Mouse (Mus musculus) CD4-positive, CD25-positive, alpha-beta regulatory T cell, adult 4 months (primary cell): ENCODE measurements around the gene Coq2. TPM values are rescaled to one million over a fixed set of nuclear protein-coding genes. Genes with fewer than 3 reads are reported as not detected.

Source experiments
- ATAC-seq: one replicate; pipeline ENCODE4 v1.8.0; 2017
- polyA plus RNA-seq, 2 experiments: library from polyadenylated mRNA; unstranded; fragments of 100-300 nt; shearing (Covaris generic); gene quantifications; one replicate each; pipeline ENCODE4 v1.2.1; 2017

Gene Coq2
- 10 to 100 TPM; 12.0 to 12.9 TPM for polyA plus RNA-seq

GRCm38 (mm10) chr5:100674711-100675376 is at the start of gene Coq2:
Coq2 (minus strand) TSS chr5:100675140.
- ATAC-seq: peak; percentile 75

DNA sequence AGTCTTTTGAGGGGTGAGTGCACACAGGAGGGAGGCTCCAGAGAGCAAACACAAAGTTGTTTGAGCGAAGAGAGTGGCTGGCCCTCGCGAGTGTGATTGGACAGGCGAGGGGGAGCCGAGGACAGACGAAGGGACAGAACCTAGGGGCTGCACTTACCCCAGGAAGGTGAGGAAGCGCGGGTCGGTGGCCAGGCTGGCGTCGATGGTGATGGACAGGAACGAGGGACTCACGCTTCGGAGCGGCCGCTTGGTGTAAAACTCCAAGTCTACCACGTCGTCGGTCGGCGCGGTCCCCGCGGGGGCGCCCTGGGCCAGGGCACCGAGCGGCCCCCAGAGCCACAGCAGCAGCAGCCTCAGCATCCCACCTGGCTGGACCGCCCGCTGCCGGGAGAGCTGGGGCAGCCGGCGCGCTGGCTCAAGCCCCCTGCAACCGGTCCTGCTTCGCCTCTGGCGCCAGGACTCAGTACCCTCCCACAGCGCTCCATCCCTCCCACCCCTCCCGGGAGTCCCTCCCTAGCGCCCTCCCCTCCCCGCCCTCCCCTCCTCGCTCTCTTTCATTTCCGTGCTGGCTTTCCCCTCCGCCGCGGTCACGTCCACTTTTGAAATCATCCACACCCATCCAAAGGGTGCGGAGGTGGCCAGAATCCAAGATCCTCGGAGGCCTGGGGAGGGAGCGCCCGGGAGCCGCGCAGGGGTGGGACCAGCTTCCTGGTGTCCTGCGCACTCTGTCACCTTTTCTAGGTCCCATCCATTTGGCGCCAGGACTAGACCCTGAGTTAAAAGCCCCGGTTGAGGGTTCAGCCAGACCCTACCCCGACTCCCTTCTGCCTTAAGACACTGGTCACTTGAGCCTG is 44.5 kb upstream of the Coq2 start, which contains the start of gene Hpse:
Hpse (minus strand) TSS at position 482 of the 854 bp plus-strand sequence.
- ATAC-seq: peak; percentile 59

DNA sequence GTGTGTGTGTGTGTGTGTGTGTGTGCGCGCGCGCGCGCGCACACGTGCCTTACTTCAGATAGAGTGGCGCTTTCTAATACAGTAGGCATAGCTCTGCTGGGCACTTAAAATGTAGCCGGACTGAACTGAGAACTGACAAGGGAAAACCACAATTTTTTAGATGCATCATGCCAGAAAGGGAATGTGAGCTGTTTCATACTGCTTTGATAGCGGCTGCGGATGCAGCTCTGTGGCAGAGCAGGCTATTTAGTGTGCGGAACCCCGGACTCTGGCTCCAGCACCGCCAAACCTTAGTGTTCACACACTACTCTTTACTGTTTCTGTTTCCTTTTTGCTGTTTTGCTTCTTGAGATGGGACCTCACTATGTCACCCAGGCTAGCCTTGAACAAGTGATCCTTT is 41.8 kb upstream of the Coq2 start:
- no peak for ATAC-seq

- no peak for ATAC-seq
Measured at GRCm38 (mm10) chr5:100711219-100711618, 36.3 kb upstream of the Coq2 start.

DNA sequence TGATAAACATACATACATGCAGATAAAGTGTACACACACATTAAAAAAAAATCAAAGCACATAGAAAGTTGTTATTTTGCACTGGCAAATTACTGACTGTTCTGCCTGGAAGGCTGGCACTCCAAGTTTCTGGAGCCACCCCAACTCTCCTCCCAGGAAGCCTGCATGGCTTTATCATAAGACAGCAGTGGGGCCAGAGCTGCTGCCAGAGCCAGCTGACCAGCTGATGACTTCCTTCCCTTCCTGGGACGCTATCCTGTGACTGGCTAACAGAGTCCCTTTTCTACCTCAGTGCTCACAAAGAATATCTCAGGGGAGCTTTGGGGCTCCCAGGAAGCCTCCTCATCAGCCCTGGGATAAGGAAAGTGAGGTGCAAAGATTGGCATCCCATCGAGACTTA is 35.1 kb upstream of the Coq2 start:
- no peak for ATAC-seq

GRCm38 (mm10) chr5:100709035-100709434 is 34.1 kb upstream of the Coq2 start:
- ATAC-seq: no peak

DNA sequence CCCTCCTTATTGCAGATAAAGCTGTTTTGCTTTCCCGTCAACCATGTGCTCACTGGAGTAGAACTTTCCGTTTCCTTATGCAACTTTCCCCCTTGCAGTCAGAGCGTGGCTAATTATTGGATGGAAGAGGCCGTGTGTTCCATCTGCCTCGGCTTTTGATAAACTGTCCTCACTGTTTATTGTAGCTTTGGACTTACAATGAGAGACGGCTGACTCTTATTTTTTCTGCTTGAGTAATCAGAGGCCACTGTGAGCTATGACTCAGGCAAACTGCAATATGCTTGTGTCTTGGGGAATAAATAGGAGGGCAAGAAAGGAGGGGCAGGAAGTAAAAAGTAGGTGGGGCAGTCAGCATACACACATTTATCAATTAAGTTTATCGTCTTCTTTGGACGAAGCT is 31.7 kb upstream of the Coq2 start:
- no peak for ATAC-seq

GRCm38 (mm10) chr5:100704272-100704671 is 29.3 kb upstream of the Coq2 start:
- ATAC-seq: no peak

GRCm38 (mm10) chr5:100702325-100702724 is 27.4 kb upstream of the Coq2 start:
- no peak for ATAC-seq

GRCm38 (mm10) chr5:100700861-100701620 is 26.1 kb upstream of the Coq2 start:
- no peak for ATAC-seq

- no peak for ATAC-seq
Measured at GRCm38 (mm10) chr5:100697886-100698285, 22.9 kb upstream of the Coq2 start.

DNA sequence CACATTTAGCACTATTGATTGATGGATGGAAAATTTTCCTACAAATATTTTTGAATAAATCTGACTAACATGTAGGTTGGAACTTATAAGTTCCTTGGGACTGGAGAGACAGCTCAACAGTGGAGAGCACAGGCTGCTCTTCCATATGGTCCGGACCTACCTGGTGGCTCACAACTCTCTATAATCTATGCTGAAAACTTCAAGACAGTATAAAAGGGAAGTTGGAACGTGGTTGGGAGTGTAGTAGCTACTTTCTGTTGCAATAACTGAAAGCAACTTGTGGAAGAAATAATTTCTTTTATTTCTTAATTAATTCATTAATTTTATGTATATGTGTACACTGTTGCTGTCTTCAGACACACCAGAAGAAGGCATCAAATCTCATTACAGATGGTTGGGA is 22.5 kb upstream of the Coq2 start:
- no peak for ATAC-seq

GRCm38 (mm10) chr5:100685631-100686030 is 10.7 kb upstream of the Coq2 start:
- ATAC-seq: no peak

DNA sequence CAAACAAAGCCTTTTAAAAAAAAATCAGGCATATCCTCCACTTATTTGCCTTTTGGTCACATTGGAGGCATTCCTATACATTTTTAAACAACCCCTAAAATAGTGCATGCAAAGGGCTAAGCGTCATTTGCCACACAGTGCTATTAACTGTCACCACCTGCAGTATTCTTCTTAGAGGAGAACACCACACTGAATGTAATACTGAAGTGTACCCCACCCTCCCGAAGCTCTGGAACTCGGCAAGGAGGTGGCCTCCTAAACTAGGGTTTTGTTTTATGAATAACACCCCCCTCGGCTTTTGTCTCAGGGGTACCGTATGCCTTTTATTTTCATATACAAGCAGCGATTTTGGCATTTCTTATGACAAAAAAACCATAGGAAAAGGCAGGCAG is 5.6 kb upstream of the Coq2 start:
- ATAC-seq: no peak

GRCm38 (mm10) chr5:100679911-100680541 is 5.1 kb upstream of the Coq2 start:
- ATAC-seq: no peak

GRCm38 (mm10) chr5:100673745-100674486 is 1.0 kb downstream of the Coq2 start:
- ATAC-seq: peak; percentile 81

DNA sequence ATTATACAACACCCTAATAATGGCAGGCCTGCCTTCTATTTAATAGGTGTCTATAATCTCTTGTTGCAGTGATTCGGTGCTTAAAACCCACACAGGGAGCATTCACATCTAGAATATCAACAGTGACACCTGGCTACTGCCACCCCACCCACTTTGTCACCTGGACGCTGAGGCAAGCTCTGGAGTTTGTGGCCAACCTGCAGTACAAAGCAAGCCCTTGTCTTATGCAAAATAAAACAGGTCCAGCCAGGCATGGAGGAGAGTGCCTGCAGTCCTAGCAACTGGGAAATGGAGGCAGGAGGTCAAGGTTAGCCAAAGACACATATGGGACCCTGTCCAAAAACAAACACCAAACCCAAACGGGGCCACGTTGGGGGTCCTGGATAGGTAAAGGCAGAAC is 2.5 kb downstream of the Coq2 start:
- ATAC-seq: no peak

GRCm38 (mm10) chr5:100671897-100672296 is 3.0 kb downstream of the Coq2 start:
- ATAC-seq: no peak

DNA sequence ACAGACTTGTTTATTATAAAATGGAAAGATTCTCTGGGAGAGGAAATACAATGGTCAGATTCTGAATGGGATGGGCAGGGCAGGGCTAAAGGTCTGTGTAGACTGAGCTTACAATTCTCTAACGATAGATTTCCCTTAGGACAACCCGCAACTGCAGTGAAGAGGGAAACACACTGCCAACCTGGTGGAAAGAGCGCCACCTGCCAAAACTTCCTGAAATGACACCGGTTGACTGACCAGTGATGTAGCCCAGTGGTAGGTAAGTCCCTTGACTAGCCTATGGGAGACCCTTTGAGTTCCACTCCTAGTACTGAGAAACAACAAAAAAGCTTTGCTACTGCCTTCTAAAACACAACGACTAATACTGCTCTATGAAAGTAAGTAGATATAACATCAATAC is 3.5 kb downstream of the Coq2 start:
- ATAC-seq: no peak

DNA sequence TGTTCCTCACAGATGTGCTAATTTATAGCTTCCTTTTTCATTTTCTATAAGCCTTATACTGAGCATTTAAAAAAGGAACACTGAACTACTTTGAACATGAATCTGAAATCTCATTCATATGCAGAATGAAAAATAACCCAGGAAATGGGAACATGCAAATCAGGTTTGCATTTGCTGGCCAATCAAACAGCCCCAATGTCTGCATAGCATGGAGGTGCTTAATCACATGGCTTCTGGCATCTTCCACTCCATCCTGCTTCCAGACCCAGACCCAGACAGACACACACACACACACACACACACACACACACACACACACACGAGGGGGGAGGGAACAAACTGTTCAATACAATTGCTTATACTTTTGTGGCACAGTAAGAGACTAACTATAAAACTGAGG is 8.0 kb downstream of the Coq2 start:
- no peak for ATAC-seq

- ATAC-seq: peak; percentile 97
Measured at GRCm38 (mm10) chr5:100663854-100664253, 11.1 kb downstream of the Coq2 start.

GRCm38 (mm10) chr5:100663011-100663410 is 11.9 kb downstream of the Coq2 start:
- ATAC-seq: no peak
